Mouse (Mus musculus) liver, embryonic 11.5 days (tissue): ENCODE measurements at regions not wholly inside any gene's neighbourhood (a gene's known extent, or its start where the extent isn't known, plus 50 kb on each side); places are given as distances from the start of the nearest gene placed in this dataset.

Experiments
- ATAC-seq: fragments of 200-750 bp; cut with Nextera tagmentation; replicated peaks from 2 replicates; pipeline ENCODE4 v1.8.0; 2017; ENCODE audit warnings: moderate number of reproducible peaks, mild to moderate bottlenecking, moderate TSS enrichment, moderate library complexity; ENCODE audit not compliant: low FRiP score
- DNase-seq: peaks from one replicate; pipeline ENCODE4 v3.0.0-alpha.2; 2017; ENCODE audit warnings: low spot score
- H3K27ac ChIP-seq: fragments of 300-500 bp; sonication (generic); 2 replicates; pipeline ENCODE4 v1.5.1; 2014; ENCODE audit warnings: mild to moderate bottlenecking, low read depth, low read length, control low read depth
- H3K27me3 ChIP-seq: fragments of 300-500 bp; sonication (generic); replicated peaks from 2 replicates; pipeline ENCODE4 v1.6.1; 2014; ENCODE audit warnings: low read length, mixed read lengths; ENCODE audit not compliant: control insufficient read depth, insufficient read depth
- H3K36me3 ChIP-seq: fragments of 300-500 bp; sonication (generic); 2 replicates; pipeline ENCODE4 v1.6.1; 2014; ENCODE audit warnings: mild to moderate bottlenecking, low read length, moderate library complexity, mixed read lengths; ENCODE audit not compliant: control insufficient read depth, insufficient read depth
- H3K4me1 ChIP-seq: fragments of 300-500 bp; sonication (generic); replicated peaks from 2 replicates; pipeline ENCODE4 v1.6.1; 2014; ENCODE audit warnings: low read length, mixed read lengths; ENCODE audit not compliant: control insufficient read depth, insufficient read depth
- H3K4me2 ChIP-seq: fragments of 300-500 bp; sonication (generic); 2 replicates; pipeline ENCODE4 v1.6.1; 2014; ENCODE audit warnings: mild to moderate bottlenecking, control low read depth, moderate library complexity
- H3K4me3 ChIP-seq: fragments of 300-500 bp; sonication (generic); 2 replicates; pipeline ENCODE4 v1.5.1; 2014; ENCODE audit warnings: low read depth, low read length, control low read depth
- H3K9ac ChIP-seq: fragments of 300-500 bp; sonication (generic); 2 replicates; pipeline ENCODE4 v1.6.1; 2014; ENCODE audit warnings: low read depth, low read length, control low read depth
- H3K9me3 ChIP-seq: fragments of 300-500 bp; sonication (generic); 2 replicates; pipeline ENCODE4 v1.6.1; 2016; ENCODE audit warnings: low read length, inconsistent platforms, mixed read lengths; ENCODE audit not compliant: control insufficient read depth
- WGBS: fragments of 180-500 bp; shearing (Covaris S2); extraction: QIAGEN DNeasy Blood & Tissue Kit; methylation state at CpG from one replicate; pipeline ENCODE4 v1.1.7; 2014; 5-methylcytosine and 5-hydroxymethylcytosine counted together

DNA sequence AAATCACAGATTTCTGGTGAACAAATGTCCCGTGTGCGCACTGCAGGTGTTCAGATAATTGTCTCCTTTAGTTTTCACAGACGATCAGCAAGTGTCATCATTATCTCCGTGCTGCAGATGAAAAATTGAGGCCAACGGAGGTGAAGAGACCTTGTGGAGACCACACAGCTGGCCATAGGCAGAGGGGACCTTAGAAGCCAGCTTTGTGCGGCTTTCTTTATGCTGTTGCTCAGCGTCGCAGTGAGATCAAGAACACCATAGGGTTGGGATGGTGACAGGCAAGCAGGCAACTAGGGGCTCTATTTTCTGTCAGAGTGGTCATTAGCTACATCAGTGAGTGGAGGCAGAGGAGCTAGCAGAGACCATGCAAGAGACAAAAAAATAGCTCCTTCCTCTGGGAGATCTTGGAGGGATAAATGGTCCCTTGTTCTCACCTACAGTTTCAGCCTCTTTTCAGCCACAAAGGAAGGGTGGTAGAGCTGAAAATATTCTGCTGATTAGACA lies 324.4 kb downstream of the Chl1 start:
- Histone ChIP-seq H3K9me3 (no peaks in the 10 kb centered on the region), H3K4me3 (no peak overlapping the region), H3K4me2 (no peak overlapping the region), H3K9ac (no peak overlapping the region), H3K27ac (no peak overlapping the region), H3K4me1 (no peaks in the 10 kb centered on the region), H3K27me3 (no peaks in the 10 kb centered on the region), H3K36me3 (no peaks in the 10 kb centered on the region)
- ATAC-seq (no peak), DNase-seq (no peak)
- 82% methylated on average over 8 of the region's 8 CpGs for WGBS

DNA sequence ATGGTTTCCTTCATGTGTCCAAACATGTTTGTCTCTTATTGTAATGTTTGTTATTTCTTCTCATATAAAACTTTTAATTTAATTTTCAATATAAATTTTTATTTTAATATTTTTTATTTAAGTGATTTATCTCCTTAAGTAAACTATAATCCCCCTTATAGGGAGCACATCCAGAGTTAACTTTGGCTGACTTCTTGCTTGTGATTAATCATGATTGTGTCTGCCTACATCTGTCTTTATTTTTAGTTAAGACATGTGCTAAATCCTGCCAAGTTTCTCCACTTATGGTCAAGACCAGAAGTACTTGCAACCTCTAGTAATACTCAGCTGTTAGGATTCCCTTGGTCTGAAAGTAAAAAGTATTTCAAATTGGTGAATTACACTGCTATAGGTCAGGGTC lies 349.4 kb downstream of the Chl1 start:
- H3K4me2 ChIP-seq = no peak overlapping the region
- H3K4me3 ChIP-seq = no peak overlapping the region
- H3K9ac ChIP-seq = no peak overlapping the region
- ATAC-seq (no peak), DNase-seq (no peak)
- H3K9me3 ChIP-seq = no peaks in the 10 kb centered on the region
- no peaks in the 10 kb centered on the region for H3K27me3 ChIP-seq
- no peaks in the 10 kb centered on the region for H3K4me1 ChIP-seq
- H3K36me3 ChIP-seq = no peaks in the 10 kb centered on the region
- no peak overlapping the region for H3K27ac ChIP-seq

GRCm38 (mm10) chr6:103893455-103893854 lies 383.1 kb downstream of the Chl1 start:
- no peaks in the 10 kb centered on the region for H3K27me3 ChIP-seq
- ATAC-seq = no peak
- DNase-seq = no peak
- WGBS = 78% methylated on average over 3 of the region's 3 CpGs
- H3K27ac ChIP-seq = no peak overlapping the region
- no peak overlapping the region for H3K4me2 ChIP-seq
- no peaks in the 10 kb centered on the region for H3K4me1 ChIP-seq
- H3K4me3 ChIP-seq = no peak overlapping the region
- H3K9me3 ChIP-seq = no peaks in the 10 kb centered on the region
- H3K36me3 ChIP-seq = no peaks in the 10 kb centered on the region
- no peak overlapping the region for H3K9ac ChIP-seq

DNA sequence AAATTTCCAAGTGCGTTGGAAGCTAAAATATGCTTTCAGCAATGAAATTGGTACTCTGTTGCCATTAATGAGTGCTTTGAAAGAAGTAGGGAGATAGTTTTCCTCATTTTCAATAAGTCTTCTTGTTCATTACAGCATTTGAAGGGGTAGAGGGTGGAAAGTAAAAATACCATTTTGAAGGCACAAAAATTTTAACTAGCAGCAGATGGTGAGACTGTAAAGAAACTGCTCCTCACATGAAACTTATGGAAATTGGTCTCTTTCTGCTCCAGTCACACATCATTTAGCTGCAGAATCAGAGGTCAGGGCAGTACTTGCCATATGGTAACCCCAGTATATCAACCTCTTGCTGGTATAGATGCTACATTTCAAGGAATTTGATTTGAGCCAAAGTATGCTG lies 414.1 kb downstream of the Chl1 start:
- H3K4me2 ChIP-seq = no peak overlapping the region
- H3K27me3 ChIP-seq = no peaks in the 10 kb centered on the region
- H3K27ac ChIP-seq = no peak overlapping the region
- no peaks in the 10 kb centered on the region; the same call in 1 of the 2 replicates for H3K9me3 ChIP-seq
- ATAC-seq (no peak), DNase-seq (no peak)
- no peaks in the 10 kb centered on the region for H3K36me3 ChIP-seq
- 87% methylated on average over 1 of the region's 1 CpGs for WGBS
- H3K4me3 ChIP-seq = no peak overlapping the region
- no peak overlapping the region for H3K9ac ChIP-seq
- H3K4me1 ChIP-seq = no peaks in the 10 kb centered on the region

DNA sequence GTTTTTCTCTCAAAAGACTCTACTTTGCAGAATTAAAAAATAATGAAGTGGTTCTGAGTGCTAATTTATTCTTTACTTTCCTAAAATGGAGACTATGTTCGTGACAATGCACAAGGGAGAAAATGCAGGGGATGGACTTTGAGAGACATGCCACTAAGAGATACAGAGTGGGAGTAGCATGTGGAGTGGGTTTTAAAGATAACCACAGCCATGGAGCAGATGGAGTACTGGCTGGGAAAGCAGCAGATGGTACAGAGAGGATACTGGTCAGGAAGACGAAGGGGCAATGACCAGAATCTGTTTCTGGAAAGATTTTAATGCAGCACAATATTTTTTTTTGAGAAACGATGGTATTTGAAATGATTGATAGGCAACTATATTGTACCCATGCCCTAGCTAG lies 416.7 kb downstream of the Chl1 start:
- H3K9ac ChIP-seq = no peak overlapping the region
- H3K4me3 ChIP-seq = no peak overlapping the region
- no peaks in the 10 kb centered on the region for H3K27me3 ChIP-seq
- no peaks in the 10 kb centered on the region for H3K4me1 ChIP-seq
- DNase-seq (no peak), ATAC-seq (no peak)
- no peaks in the 10 kb centered on the region for H3K9me3 ChIP-seq
- H3K36me3 ChIP-seq = no peaks in the 10 kb centered on the region
- 80% methylated on average over 3 of the region's 3 CpGs for WGBS
- H3K4me2 ChIP-seq = no peak overlapping the region
- H3K27ac ChIP-seq = no peak overlapping the region

GRCm38 (mm10) chr6:103940345-103940744 lies 430.0 kb downstream of the Chl1 start:
- no peak for DNase-seq
- 81% methylated on average over 5 of the region's 5 CpGs for WGBS
- Histone ChIP-seq H3K27ac (no peak overlapping the region), H3K4me2 (no peak overlapping the region), H3K9ac (no peak overlapping the region), H3K4me1 (no peaks in the 10 kb centered on the region), H3K9me3 (no peaks in the 10 kb centered on the region), H3K36me3 (no peaks in the 10 kb centered on the region), H3K4me3 (no peak overlapping the region), H3K27me3 (no peaks in the 10 kb centered on the region)
- no peak for ATAC-seq

DNA sequence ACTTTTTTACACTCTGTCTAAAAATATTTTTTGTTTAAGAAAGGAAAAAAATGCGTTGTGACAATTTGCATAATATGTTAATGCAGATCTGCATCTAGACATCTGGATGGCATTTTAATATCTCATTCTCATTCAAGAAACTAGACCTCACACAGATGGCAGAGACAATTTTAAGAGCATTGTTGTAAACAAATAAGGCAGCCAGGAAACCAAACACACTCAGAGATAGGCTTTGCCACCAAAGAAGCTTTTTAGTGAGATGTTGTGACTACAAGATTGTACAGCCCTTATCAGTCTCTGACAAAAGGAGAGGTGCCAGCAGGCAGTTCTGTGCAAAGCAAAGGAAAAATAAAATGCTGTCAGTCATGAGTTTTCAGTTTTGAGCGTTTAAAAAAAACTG lies 434.0 kb downstream of the Chl1 start:
- no peak overlapping the region for H3K4me2 ChIP-seq
- H3K27me3 ChIP-seq = no peaks in the 10 kb centered on the region
- H3K4me1 ChIP-seq = no peaks in the 10 kb centered on the region
- H3K9ac ChIP-seq = no peak overlapping the region
- no peaks in the 10 kb centered on the region for H3K36me3 ChIP-seq
- H3K9me3 ChIP-seq = no peaks in the 10 kb centered on the region
- no peak overlapping the region for H3K4me3 ChIP-seq
- H3K27ac ChIP-seq = no peak overlapping the region
- DNase-seq (no peak), ATAC-seq (no peak)
- 60% methylated on average over 2 of the region's 2 CpGs for WGBS

DNA sequence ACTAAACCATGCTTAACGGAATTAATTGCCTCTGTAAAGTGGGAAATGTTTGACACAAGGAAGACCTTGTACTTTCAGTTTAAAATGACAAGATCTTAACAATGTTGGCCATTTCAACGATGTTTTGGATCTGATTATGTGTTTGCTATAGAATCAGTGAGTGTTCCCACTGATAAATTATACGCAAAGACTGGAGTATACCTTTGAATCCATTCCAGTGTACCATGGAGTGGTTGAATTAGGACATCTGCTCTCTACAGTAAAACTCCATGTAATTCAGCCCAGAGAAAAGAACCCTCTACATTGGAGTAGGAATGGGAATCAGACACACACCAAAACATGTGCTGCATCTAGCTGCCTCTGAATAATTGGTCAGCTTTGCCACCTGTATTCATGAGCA lies 437.1 kb downstream of the Chl1 start:
- no peak overlapping the region for H3K4me2 ChIP-seq
- H3K36me3 ChIP-seq = no peaks in the 10 kb centered on the region
- 86% methylated on average over 3 of the region's 3 CpGs for WGBS
- no peak overlapping the region for H3K4me3 ChIP-seq
- no peak overlapping the region for H3K27ac ChIP-seq
- H3K4me1 ChIP-seq = no peaks in the 10 kb centered on the region
- no peaks in the 10 kb centered on the region for H3K9me3 ChIP-seq
- no peaks in the 10 kb centered on the region for H3K27me3 ChIP-seq
- H3K9ac ChIP-seq = no peak overlapping the region
- no peak for ATAC-seq
- no peak for DNase-seq

DNA sequence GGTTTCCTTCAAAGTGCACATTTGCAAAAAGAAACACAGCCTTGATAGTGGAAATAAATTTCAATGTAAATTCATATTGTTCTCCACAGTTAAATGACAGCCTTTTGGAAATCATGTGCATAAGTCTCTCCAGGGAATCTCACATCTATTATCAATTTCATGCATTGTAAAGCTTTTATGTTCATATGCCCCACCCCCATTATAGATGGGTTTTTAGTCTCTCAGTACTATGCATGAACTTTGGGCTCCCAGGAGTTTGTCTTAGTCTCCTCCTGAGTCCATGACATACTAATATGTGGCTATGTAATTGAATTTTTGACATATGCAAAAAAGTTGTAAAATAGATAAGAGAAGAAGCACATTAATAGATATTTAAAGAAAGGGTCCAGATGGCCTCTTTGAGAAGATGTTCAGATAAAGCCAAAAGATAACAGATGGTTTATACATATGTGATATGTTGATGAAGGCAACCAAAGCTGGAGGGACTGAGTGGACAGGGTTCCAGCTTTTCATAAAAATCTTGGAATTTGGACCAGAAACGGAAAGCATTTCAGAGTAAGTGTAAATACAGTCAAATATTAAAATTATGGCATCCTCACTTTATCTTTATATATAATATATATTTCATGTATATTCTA lies 442.9 kb downstream of the Chl1 start:
- Histone ChIP-seq H3K27ac (no peak overlapping the region), H3K36me3 (no peaks in the 10 kb centered on the region), H3K9ac (no peak overlapping the region), H3K9me3 (no peaks in the 10 kb centered on the region), H3K4me3 (no peak overlapping the region), H3K27me3 (no peaks in the 10 kb centered on the region), H3K4me2 (no peak overlapping the region), H3K4me1 (no peaks in the 10 kb centered on the region)
- 76% methylated on average over 1 of the region's 1 CpGs for WGBS
- no peak for DNase-seq
- no peak for ATAC-seq
